Mouse (Mus musculus) splenic B cell, adult 2 months (primary cell): ENCODE results near the gene Awat2.
"Not testable (repeated sequence)": the region's sequence is repeated elsewhere in the genome, so short reads cannot be mapped to it uniquely, and the experiment has no call there.

Source experiments
- DNase-seq: peaks from one replicate; pipeline ENCODE4 v3.0.0-alpha.2; 2011; ENCODE audit warnings: low read depth, low spot score
- H3K27me3 ChIP-seq: 2 replicates; pipeline ENCODE4 v1.6.1; 2012; ENCODE audit warnings: mild to moderate bottlenecking, low read length, moderate library complexity, mixed read lengths; ENCODE audit not compliant: control insufficient read depth, poor library complexity, insufficient read depth, severe bottlenecking
- H3K36me3 ChIP-seq: 2 replicates; pipeline ENCODE4 v1.6.1; 2012; ENCODE audit warnings: mild to moderate bottlenecking, low read length, moderate library complexity, mixed read lengths; ENCODE audit not compliant: control insufficient read depth, poor library complexity, insufficient read depth, severe bottlenecking

Gene Awat2

DNA sequence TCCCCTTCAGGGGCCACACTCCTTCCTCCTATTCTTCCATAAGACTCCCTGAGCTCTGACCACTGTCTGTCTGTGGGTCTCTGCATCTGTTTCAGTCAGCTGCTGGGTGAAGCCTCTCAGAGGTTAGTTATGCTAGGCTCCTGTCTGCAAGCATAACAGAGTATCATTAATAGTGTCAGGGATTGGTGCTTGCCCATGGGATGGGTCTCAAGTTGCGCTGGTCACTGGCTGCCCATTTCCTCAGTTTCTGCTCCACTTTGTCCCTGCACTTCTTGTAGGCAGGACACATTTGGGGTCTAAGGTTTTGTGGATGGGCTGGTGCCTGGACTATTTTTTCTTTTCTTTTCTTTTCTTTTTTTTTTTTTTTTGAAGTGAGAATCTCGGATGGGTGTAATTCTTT lies at the start of gene Awat2:
TSS of gene Awat2 (minus strand) at position 101 of the 400 bp plus-strand sequence.
- H3K36me3 ChIP-seq, DNase-seq, H3K27me3 ChIP-seq: not testable (repeated sequence)

DNA sequence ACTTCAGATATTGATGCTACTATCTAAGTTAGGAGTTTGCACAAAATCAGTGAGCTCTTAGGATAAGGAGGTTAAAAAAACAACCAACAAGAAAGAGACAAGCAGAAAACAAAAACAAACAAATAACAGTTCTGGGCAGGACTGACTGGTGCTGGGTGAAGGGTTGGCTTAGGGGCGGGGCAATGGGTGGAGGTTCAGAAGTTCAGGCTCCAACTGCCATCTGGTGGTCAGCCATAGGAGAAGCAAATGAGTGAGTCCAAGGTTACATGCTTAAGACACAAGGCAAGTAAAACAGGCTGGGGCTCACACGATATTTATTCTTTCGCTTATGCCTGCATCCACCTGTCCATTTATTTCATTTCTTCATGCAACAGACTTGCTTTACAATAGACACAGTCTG lies 37.8 kb upstream of the Awat2 start:
- DNase-seq, result peak; percentile 77
- H3K27me3 ChIP-seq, result no peaks in the 10 kb centered on the region

DNA sequence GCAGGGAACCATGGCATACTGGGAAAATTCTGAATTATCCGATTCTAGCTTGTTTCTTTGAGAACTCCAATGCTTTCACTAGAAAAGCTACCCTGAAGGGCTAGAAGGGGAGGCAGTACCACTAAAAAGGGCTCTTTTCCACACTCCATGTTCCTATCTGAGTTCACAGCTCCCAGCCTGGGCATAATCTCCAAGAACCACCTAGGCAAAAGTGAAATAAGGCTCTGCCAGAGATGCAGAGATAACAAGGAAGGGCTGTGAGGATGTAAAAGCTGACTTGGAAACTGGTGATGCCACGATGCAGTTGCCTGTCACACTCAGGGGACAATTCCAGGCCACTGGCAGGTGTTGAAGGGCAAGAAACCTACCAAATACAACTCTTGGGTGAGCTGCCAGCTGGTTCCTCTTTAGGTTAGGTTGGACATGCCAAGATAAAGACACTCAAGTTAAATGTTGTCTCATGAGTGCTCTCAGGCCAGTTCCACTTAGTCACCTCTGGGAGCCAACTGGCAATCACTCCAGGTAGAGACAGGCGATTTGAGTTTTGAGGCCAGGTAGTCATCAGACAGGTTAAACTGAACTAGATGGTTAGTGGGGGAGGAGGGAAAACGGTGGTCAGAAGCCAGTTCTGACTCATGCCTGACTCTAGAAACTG lies 33.2 kb upstream of the Awat2 start:
- Histone ChIP-seq H3K36me3 (no peaks in the 10 kb centered on the region), H3K27me3 (no peaks in the 10 kb centered on the region)
- no peak for DNase-seq

More for the DNA sequence above, 37.8 kb upstream of the Awat2 start:
- H3K36me3 ChIP-seq, result no peaks in the 10 kb centered on the region

DNA sequence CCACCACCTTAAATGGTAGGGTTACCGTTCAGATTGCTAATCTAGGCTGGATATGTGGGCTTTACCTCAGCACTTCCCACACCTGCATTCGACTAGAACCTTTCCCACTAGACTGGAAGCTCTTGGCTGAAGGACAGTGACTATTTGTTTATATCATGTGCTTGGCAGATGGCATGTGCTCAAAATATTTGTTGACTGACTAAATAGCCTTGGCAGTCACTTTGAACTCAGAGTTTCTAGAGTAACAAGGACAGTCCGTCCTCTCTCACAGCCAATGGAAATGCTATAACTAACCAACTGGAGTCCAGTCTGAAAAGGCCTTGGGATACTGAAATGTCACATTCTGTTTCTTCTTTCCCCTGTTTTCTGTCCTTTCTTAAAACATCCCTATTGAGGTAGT lies 29.0 kb upstream of the Awat2 start:
- DNase-seq, result no peak
- no peaks in the 10 kb centered on the region for H3K36me3 ChIP-seq
- H3K27me3 ChIP-seq, result no peaks in the 10 kb centered on the region

DNA sequence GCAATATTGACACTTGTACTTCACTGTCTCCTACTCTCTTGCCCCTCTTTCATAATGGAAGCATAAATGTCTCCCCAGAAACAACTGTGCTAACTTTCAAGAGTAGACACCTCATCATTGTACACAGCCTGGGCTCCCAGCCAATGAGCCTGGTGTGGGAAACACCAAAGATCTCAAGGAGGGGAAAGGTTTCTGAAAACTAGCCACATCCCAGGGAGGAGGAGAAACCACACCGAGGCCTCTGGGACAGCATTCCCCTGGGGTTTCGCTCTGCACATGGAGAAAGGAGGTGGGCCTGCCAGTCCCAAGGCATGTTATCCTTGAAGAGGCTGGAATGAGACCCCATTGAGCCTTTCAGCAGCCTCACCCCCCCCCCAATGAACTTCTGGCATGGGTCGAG lies 27.6 kb upstream of the Awat2 start:
- DNase-seq, result no peak
- H3K27me3 ChIP-seq, result no peaks in the 10 kb centered on the region
- no peaks in the 10 kb centered on the region for H3K36me3 ChIP-seq

DNA sequence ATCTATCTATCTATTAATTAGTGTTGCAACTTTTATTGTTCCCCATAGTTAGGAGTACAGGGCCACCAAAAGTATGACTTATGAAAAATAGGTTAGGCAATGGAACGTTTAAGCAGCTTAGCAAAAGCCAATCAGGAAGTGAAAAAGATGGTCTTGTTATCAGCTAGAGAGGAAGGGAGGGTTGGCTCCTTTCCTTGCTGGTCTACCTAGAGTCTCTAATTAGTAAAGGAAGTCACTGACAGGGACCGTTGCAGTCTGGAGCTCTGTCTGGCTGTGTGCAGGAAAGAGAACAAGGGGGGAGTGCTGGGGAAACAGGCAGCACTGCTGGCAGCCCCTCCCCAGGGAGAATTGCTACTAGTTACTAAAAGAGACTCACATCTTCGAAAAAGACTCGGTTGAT lies 25.5 kb upstream of the Awat2 start:
- no peak for DNase-seq
- Histone ChIP-seq H3K36me3 (no peaks in the 10 kb centered on the region), H3K27me3 (no peaks in the 10 kb centered on the region)

DNA sequence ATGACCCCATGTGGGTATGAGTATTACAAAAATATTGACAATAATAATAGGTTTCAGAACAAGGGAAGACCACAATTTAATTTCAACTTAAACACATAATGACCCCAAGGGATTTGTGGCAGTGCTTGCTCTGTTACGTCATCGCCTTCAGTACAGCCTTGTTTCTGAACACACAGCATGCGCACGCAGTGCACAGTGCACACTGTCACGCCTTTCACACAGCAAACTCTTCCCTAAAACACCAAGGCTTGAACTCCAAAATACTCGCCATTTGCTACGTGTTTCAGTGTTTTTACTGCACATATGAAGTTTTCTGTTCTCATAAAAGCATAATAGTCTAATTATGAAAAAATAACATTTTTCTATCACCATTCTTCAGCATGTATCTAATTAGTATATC lies 1.0 kb upstream of the Awat2 start:
- Histone ChIP-seq H3K36me3 (no peaks in the 10 kb centered on the region), H3K27me3 (no peaks in the 10 kb centered on the region)
- peak; percentile 44 for DNase-seq

DNA sequence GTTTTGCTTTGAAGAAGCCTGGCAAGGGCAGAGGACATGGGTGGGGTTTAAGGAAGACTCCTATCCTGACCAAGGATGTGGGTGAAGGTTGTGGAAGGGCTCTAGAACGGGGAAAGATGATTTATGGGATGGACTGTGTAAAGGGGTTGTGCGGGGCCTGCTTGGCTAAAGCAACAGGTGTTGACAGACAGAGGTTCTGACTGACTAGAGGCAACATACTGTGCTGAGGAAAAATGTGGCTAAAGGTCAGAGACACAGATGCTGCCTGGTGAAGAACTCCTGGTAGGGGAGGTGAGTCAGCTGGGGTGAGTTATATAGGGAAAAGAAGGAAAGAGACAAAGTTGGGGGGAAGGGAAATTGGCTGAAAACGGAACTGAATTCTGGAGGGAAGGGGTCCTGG lies 10.2 kb downstream of the Awat2 start:
- no peaks in the 10 kb centered on the region for H3K36me3 ChIP-seq
- no peak for DNase-seq
- no peaks in the 10 kb centered on the region for H3K27me3 ChIP-seq

DNA sequence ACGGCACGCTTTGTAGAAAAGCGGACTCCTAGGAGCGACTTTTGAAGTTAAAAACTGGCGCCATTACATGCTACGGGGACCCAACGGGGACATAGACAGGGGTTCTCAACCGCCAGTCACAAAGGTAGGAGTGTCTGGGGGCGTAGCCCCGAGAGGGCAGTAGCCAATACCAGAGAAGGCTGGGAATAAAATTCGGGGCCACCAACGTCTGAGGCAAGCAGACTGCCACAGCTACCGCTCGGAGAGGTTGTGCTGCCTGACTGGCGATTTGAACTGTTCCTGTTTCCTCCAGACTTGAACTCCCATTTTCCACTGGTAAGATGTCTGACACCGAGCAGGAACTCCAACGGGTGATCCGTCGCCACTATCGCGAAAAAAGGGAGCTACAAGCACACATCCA lies 13.8 kb downstream of the Awat2 start, which contains the start of gene Otud6a:
TSS of gene Otud6a (plus strand) at position 321 of the 400 bp plus-strand sequence.
- DNase-seq, result no peak
- Histone ChIP-seq H3K27me3 (no peaks in the 10 kb centered on the region), H3K36me3 (no peaks in the 10 kb centered on the region)

DNA sequence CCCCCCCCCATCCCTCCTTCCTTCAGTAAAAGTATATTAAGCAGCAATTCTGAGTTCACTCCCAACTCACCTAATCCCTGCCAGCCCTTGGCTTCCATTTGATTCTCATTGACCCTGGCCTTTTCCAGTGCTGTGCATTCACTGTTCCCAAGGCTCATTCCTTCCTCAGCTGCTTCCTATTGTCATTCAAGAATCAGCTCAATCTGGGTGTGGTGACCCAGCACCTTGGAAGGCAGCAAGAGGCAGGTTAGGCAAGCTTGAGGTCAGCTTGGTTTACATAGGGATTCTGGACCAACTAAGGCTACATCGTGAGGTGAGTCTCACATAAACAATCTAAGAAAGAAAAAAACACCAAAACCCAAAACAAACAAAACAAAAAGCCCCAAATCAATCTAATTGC lies 33.3 kb downstream of the Awat2 start:
- H3K27me3 ChIP-seq, result no peaks in the 10 kb centered on the region
- H3K36me3 ChIP-seq, result no peaks in the 10 kb centered on the region
- DNase-seq, result no peak

DNA sequence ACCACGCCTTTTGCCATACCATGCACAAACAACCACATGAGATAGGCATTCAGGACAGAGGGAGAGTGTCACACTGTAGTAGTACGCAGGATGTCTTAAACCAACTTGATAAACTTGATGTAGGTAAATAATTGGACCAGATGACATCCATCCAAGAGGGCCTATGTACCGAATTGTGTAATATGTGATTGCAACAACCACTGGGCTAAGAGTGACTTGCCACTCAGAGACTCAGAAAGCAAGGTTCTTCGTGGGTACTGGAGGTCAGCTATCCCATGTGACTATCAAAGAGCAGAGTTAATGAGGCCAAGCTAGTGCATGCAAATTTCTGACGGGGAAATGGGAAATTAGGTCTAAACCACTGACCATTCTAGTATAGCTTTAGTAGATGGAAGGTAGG lies 40.9 kb downstream of the Awat2 start:
- DNase-seq, result no peak
- H3K36me3 ChIP-seq, result no peaks in the 10 kb centered on the region
- no peaks in the 10 kb centered on the region for H3K27me3 ChIP-seq

DNA sequence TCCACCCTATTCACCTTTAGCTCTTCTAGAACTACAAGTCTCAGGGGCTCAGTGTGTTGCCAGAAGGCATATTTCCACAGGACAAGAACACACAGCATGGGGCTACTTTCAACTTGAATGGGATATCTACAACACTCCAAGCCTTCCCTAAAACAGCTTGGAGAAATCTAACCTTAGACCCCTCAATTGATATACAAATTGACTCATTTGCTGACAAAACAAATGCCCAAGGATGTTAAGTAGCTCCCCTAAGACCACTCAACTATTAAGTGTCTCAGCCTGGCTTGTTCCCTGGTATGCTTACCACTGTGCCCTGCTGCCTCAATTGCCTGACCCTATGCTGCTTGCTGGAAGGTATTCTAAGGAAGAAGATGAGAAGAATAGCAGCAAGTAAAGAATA lies 41.6 kb downstream of the Awat2 start:
- Histone ChIP-seq H3K27me3 (no peaks in the 10 kb centered on the region), H3K36me3 (no peaks in the 10 kb centered on the region)
- DNase-seq, result no peak

DNA sequence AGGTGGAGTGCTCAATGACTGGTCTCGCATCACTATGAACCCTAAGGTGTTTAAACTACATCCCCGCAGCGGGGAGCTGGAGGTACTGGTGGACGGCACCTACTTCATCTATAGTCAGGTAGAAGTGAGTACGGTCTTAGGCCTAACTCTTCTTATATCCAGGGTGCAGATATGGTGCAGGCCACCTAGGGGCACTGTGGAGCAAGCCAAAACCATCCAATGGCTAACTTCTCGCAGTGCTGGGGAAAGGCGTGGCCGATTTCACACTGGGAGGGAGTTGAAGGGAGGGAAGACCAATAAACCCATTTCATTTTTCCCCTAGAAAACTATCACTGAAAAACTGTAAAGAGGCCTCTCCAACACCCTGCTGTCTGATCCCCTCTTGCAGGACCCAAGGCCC lies 47.5 kb downstream of the Awat2 start:
- no peak for DNase-seq
- no peaks in the 10 kb centered on the region for H3K36me3 ChIP-seq
- H3K27me3 ChIP-seq, result no peaks in the 10 kb centered on the region

DNA sequence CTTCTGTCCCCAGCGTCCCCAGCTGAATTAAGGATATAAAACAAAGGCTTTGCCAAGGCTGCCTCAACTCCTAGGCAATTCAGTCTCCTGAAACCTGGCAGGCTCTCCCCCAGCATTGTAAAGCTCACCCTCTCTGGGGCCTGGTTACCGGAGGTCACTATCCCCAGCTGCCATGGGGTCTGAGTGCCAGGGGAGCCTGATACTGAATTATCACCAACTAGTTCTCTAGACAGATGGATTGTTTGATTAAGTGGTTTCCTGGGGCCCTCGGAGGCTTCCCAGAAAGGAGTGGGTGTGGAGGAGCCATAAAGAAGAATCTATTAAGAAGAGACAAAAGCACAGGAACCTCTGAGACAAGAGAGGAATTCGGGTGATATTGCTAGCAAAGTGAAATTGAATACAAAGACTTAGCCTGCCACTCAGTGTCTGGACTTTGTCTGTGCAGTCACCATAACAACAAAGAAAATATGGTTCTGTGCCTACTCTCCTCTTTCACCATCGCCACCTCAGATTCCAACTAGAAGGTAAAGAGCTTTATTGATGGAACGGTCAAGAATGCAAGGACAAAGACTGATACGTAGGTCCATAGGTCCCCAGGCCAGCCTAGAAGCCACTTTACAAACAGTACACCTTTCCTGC lies 48.2 kb downstream of the Awat2 start:
- no peaks in the 10 kb centered on the region for H3K27me3 ChIP-seq
- no peaks in the 10 kb centered on the region for H3K36me3 ChIP-seq
- no peak for DNase-seq

DNA sequence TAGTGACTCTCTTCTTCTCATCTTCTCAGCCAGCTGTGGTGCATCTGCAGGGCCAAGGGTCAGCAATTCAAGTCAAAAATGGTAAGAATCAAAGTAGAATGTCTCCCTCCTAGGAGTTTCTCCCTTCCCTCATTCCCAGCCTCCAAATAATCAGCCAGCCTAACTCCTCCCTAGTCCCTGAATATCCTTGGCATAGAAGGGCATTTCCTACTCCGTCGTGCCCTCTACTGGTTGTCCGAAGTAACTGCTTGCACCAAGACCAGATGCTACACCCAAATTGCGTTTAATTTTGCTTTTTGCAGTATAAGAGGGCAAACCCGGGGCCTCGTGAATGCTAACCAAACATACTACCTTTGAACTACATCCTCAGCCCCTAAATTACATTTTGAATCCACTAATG lies 50.2 kb downstream of the Awat2 start:
- H3K36me3 ChIP-seq, result no peaks in the 10 kb centered on the region
- H3K27me3 ChIP-seq, result no peaks in the 10 kb centered on the region
- DNase-seq, result peak; percentile 0

DNA sequence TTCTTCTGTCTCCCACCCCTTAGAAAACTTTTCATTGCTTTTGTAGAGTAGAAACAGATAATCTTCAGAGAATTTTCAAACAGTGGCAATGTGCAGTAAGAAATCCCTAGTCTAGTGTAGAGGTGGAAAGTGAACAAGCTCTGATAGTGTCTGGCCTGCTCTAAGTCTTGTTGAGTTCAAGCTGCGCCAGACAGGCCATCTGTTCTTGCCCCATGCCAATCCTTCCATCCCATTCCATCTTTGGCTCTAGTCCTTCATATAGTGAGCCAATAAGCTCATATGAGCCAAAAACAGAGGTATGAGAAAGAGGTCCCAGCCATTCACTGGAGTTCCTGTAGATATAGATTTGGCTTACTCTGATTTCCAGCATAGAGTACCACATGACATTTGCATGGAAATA lies 52.6 kb downstream of the Awat2 start:
- no peak for DNase-seq
- H3K36me3 ChIP-seq, result no peaks in the 10 kb centered on the region

More for the DNA sequence above, 52.6 kb downstream of the Awat2 start:
- H3K27me3 ChIP-seq, result no peaks in the 10 kb centered on the region
